Comparison of ENCODE assay signal across 11 mouse cellular contexts in genomic region chr4:98739753-98740152, GRCm38 (mm10). TPM values are rescaled to one million over a fixed set of nuclear protein-coding genes. Genes with fewer than 3 reads are reported as not detected.
DNase-seq lines count a peak whose midpoint lies in the region; ATAC-seq lines count a peak whose summit lies in the region.
"Had no signal": no experiment of that assay in that cellular context is flagged by ENCODE, and none has a peak within 500 bp of the region (broad histone marks: within the 10 kb centered on the region; RNA-seq: fewer than 3 reads in every experiment).

No protein-coding gene starts in this region.

- no peaks in the 10 kb centered on the region for H3K9me3 ChIP-seq in hindbrain, embryonic 14.5 days (ENCODE audit: control insufficient read depth, low read length)
- no peaks in the 10 kb centered on the region for H3K9me3 ChIP-seq in hindbrain, embryonic 10.5 days
- H3K9me3 ChIP-seq in neural tube, embryonic 11.5 days (ENCODE audit: control insufficient read depth, low read length): no peaks in the 10 kb centered on the region
- no peaks in the 10 kb centered on the region for H3K9me3 ChIP-seq in stomach, embryonic 14.5 days (ENCODE audit: control insufficient read depth, low read depth, low read length)
- H3K9me3 ChIP-seq: liver, embryonic 15.5 days had no signal

- no peaks in the 10 kb centered on the region for H3K36me3 ChIP-seq in hindbrain, embryonic 14.5 days (replicated peaks; ENCODE audit: control insufficient read depth, insufficient read depth)
- no peaks in the 10 kb centered on the region for H3K36me3 ChIP-seq in hindbrain, embryonic 10.5 days
- H3K36me3 ChIP-seq in neural tube, embryonic 11.5 days (ENCODE audit: control insufficient read depth, insufficient read depth, low read length): no peaks in the 10 kb centered on the region
- H3K36me3 ChIP-seq in stomach, embryonic 14.5 days (ENCODE audit: control insufficient read depth, insufficient read depth, low read length): no peaks in the 10 kb centered on the region
- H3K36me3 ChIP-seq: liver, embryonic 15.5 days had no signal

- no peaks in the 10 kb centered on the region for H3K4me1 ChIP-seq in hindbrain, embryonic 14.5 days (replicated peaks; ENCODE audit: control insufficient read depth, insufficient read depth, low read length)
- H3K4me1 ChIP-seq in hindbrain, embryonic 10.5 days (replicated peaks): peaks cover 9% of the 10 kb centered on the region; the same call in 1 of the 2 replicates
- no peaks in the 10 kb centered on the region for H3K4me1 ChIP-seq in neural tube, embryonic 11.5 days (ENCODE audit: control insufficient read depth, insufficient read depth, low read length)
- H3K4me1 ChIP-seq in stomach, embryonic 14.5 days (ENCODE audit: control insufficient read depth, insufficient read depth, low read length): 0 out of 2 replicates have a peak, but pooled peaks cover 2% of the 10 kb centered on the region
- H3K4me1 ChIP-seq: liver, embryonic 15.5 days had no signal

- H3K27ac ChIP-seq in hindbrain, embryonic 14.5 days: no peak overlapping the region
- no peak overlapping the region for H3K27ac ChIP-seq in hindbrain, embryonic 10.5 days
- no peak overlapping the region for H3K27ac ChIP-seq in neural tube, embryonic 11.5 days (ENCODE audit: low read depth, low read length)
- no peak overlapping the region for H3K27ac ChIP-seq in stomach, embryonic 14.5 days (ENCODE audit: low read length)
- H3K27ac ChIP-seq: liver, embryonic 15.5 days had no signal

- no peak overlapping the region for H3K4me3 ChIP-seq in hindbrain, embryonic 14.5 days (replicated peaks; ENCODE audit: low read length)
- H3K4me3 ChIP-seq in hindbrain, embryonic 10.5 days: no peak overlapping the region
- no peak overlapping the region for H3K4me3 ChIP-seq in neural tube, embryonic 11.5 days (ENCODE audit: low read depth, low read length)
- H3K4me3 ChIP-seq in stomach, embryonic 14.5 days (ENCODE audit: low read depth, low read length): no peak overlapping the region
- H3K4me3 ChIP-seq: liver, embryonic 15.5 days had no signal

- DNase-seq in hindbrain, embryonic 14.5 days (ENCODE audit: low spot score): peak; percentile 59
- DNase-seq in hindbrain, embryonic 10.5 days (ENCODE audit: low spot score): no peak
- DNase-seq in neural tube, embryonic 11.5 days (ENCODE audit: low spot score): peak; percentile 36
- DNase-seq in neural tube, embryonic 10.5 days (ENCODE audit: extremely low spot score, low spot score): no peak
- peak; percentile 27 for DNase-seq in fibroblast of lung, adult 2 months (ENCODE audit: low read depth)
- no peak for DNase-seq in spleen, postnatal 4 days (ENCODE audit: low spot score in 2 of 2)
- no peak for DNase-seq in adrenal gland, postnatal 4 days (ENCODE audit: low spot score in 2 of 2)
- DNase-seq: cerebellum, adult 2 months; thymus, postnatal 25 days had no signal

- no peak overlapping the region for H3K4me2 ChIP-seq in hindbrain, embryonic 14.5 days (replicated peaks)
- no peak overlapping the region for H3K4me2 ChIP-seq in neural tube, embryonic 11.5 days (ENCODE audit: low read depth)
- no peak overlapping the region for H3K4me2 ChIP-seq in stomach, embryonic 14.5 days (replicated peaks; ENCODE audit: low read depth, low read length)
- H3K4me2 ChIP-seq: liver, embryonic 15.5 days had no signal

- ATAC-seq in hindbrain, embryonic 14.5 days (ENCODE audit: low FRiP score): no peak
- ATAC-seq in neural tube, embryonic 11.5 days (ENCODE audit: insufficient read depth, low FRiP score, low TSS enrichment): no peak
- peak; percentile 42; the same call in 1 of the 2 replicates for ATAC-seq in stomach, embryonic 14.5 days (ENCODE audit: insufficient number of reproducible peaks, insufficient read depth, low FRiP score, low read depth)

- no peaks in the 10 kb centered on the region for H3K27me3 ChIP-seq in hindbrain, embryonic 14.5 days (ENCODE audit: control insufficient read depth, insufficient read depth, low read length)
- no peaks in the 10 kb centered on the region for H3K27me3 ChIP-seq in hindbrain, embryonic 10.5 days (ENCODE audit: insufficient read depth, poor library complexity, severe bottlenecking)
- no peaks in the 10 kb centered on the region for H3K27me3 ChIP-seq in neural tube, embryonic 11.5 days (ENCODE audit: control insufficient read depth, insufficient read depth, low read length)
- H3K27me3 ChIP-seq in stomach, embryonic 14.5 days (ENCODE audit: control insufficient read depth, insufficient read depth, low read length): no peaks in the 10 kb centered on the region
- H3K27me3 ChIP-seq: liver, embryonic 15.5 days had no signal

- H3K9ac ChIP-seq in hindbrain, embryonic 14.5 days: no peak overlapping the region
- H3K9ac ChIP-seq in neural tube, embryonic 11.5 days (ENCODE audit: low read length): no peak overlapping the region
- H3K9ac ChIP-seq in stomach, embryonic 14.5 days (replicated peaks; ENCODE audit: low read depth, low read length): no peak overlapping the region
- H3K9ac ChIP-seq: liver, embryonic 15.5 days had no signal

- 29% methylated on average over 2 of the region's 2 CpGs for WGBS in hindbrain, embryonic 14.5 days
- 52% methylated on average over 2 of the region's 2 CpGs for WGBS in hindbrain, embryonic 10.5 days
- 49% methylated on average over 2 of the region's 2 CpGs for WGBS in neural tube, embryonic 11.5 days
- WGBS in stomach, embryonic 14.5 days: 38% methylated on average over 2 of the region's 2 CpGs

RNA-seq across cellular contexts. Expression of gene L1td1, which starts 13.2 kb away (rescaled TPM):
- not detected in 2 replicates for polyA plus RNA-seq in hindbrain, embryonic 14.5 days (2014; fragmentation: Nextera tagmentation; extraction: Ambion mirVana)
- 0.20 TPM in 1 of 2 replicates, not detected in the other for polyA plus RNA-seq in hindbrain, embryonic 10.5 days (2016; fragmentation: Nextera tagmentation; extraction: Ambion mirVana)
- polyA plus RNA-seq in neural tube, embryonic 11.5 days (2014; fragmentation: Nextera tagmentation; extraction: Ambion mirVana): 0.20 TPM in 1 of 2 replicates, not detected in the other
- polyA plus RNA-seq in stomach, embryonic 14.5 days (2014; fragmentation: Nextera tagmentation; extraction: Ambion mirVana): 0.21 and 0.41 TPM in 2 replicates
- total RNA-seq in adrenal gland, postnatal 4 days (2021): not detected
- polyA plus RNA-seq: liver, embryonic 15.5 days had no signal

Comparison
In these comparisons a context has a peak if more than half of its experiments do, and no peak if none do; other contexts are left out.
1. DNase-seq: peak in hindbrain, embryonic 14.5 days (single experiment), neural tube, embryonic 11.5 days (single experiment) and fibroblast of lung, adult 2 months (single experiment); none in hindbrain, embryonic 10.5 days (single experiment), neural tube, embryonic 10.5 days (single experiment), spleen, postnatal 4 days (0 of 2) and adrenal gland, postnatal 4 days (0 of 2).